Mouse (Mus musculus): Measurements from ENCODE around the gene Themis3. TPM values are rescaled to one million over a fixed set of nuclear protein-coding genes. Genes with fewer than 3 reads are reported as not detected.

The Themis3 gene
- polyA plus RNA-seq (2014; fragmentation: Illumina TruSeq; extraction: RNeasy Lipid Tissue Mini Kit (QIAGEN cat#74804); ENCODE audit: insufficient read depth, low read depth, low replicate concordance) = not detected

GRCm38 (mm10) chr17:66594435-66594834 lies at the start of gene Themis3:
Gene Themis3 (minus strand): TSS chr17:66594621.

GRCm38 (mm10) chr17:66519554-66520553 lies 74.6 kb downstream of the Themis3 start, which contains the start of gene Rab12:
Gene Rab12 (minus strand): TSS chr17:66519729.

Other genes starting within 250 kb of the Themis3 start
- gene Mtcl1, start 144.9 kb downstream of the Themis3 start, polyA plus RNA-seq (2014; fragmentation: Illumina TruSeq; extraction: RNeasy Lipid Tissue Mini Kit (QIAGEN cat#74804); ENCODE audit: insufficient read depth, low read depth, low replicate concordance) = 14.2 TPM
- 87.7 TPM for gene Rab12, start 74.9 kb downstream of the Themis3 start, polyA plus RNA-seq (2014; fragmentation: Illumina TruSeq; extraction: RNeasy Lipid Tissue Mini Kit (QIAGEN cat#74804); ENCODE audit: insufficient read depth, low read depth, low replicate concordance)